Mouse (Mus musculus): ENCODE measurements around the gene Omt2a. TPM values are rescaled to one million over a fixed set of nuclear protein-coding genes. Genes with fewer than 3 reads are reported as not detected.

Gene Omt2a
- not detected in 2 replicates for polyA plus RNA-seq (2012; rRNA removed; ENCODE audit: low replicate concordance)

DNA sequence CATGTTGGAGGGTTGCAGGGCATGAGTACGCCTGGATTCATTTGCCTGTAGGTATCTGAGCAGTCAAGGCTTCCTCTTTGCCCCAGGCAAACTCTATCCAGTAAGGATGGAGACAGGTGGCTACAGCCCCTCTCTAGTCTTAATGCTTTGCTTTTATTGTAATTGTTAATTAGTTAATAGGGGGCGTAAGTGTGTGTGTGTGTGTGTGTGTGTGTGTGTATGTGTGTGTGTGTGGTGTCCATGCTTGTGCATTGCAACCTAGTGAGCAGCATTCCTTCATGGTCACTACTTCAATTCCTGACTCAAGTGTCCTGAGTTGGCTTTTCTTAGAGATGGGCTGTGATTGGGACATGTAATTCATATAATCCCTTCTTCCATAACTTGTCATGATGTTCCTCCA lies at the start of gene Omt2a:
TSS of gene Omt2a (minus strand) at position 101 of the 400 bp plus-strand sequence.

DNA sequence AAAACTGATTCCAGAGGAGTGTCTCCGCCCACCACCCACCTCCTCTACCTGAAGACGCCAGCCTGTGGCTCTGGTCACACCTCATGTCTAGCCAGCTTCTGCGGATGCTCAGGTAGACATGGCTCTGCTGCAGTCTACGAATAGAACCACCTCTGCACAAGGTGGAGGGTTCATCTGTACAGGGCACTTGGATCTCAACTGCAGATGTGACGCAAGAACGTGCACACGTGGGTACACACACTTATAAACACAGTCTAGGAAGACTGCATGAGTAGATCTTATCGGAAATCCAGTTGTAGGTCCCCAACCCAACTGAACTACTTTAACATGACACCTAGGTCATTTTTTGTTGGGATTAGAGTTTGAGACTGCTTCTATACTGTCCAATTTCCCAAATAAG lies 41.0 kb upstream of the Omt2a start, which contains the start of gene Gsta2:
TSS of gene Gsta2 (minus strand) at position 178 of the 400 bp plus-strand sequence.

DNA sequence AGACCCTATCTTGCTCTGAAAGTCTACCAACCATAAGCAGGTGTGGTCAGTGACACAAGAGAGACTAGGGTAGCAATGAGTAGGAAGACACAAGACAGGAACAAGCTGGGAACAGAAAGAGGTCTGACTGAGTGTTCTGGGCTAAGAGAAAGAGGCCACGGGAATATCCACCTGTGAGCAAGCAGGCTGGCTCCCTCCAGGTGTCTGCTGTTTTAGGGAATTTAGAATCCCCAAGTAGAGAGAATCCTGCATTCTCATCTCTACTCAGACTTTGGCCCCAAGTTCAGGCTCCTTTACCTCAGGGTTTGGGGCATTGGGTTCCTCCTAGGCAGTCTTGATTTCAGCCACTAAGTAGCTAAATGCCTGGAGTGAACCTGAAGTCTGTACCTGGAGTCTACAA lies 12.7 kb upstream of the Omt2a start, which contains the start of gene Omt2b:
TSS of gene Omt2b (plus strand) at position 301 of the 400 bp plus-strand sequence.

DNA sequence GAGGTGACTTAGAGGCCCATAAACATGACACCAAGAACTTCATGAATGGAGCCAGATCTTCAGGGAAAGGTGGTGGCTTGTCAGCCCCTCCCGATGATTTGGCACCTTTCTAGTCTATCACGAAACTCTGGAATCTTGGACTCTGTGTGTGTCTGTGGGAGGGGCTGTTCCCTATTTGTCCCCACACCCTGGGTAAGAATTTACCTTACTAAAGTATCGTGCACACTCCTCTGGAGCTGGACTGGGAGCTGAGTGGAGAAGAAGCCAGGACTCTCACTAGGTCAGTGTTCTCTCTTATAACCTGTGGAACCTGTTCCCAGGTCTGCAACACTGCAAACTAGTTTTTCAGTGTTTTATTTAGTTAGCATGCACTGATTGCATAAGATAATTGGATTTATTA lies 24.9 kb downstream of the Omt2a start, which contains the start of gene Gm10639:
TSS of gene Gm10639 (plus strand) at position 201 of the 400 bp plus-strand sequence.

Other genes starting within 250 kb of the Omt2a start
- gene Fbxo9, start 205.7 kb downstream of the Omt2a start, polyA plus RNA-seq (2012; rRNA removed; ENCODE audit: low replicate concordance): 85.0 and 139 TPM in 2 replicates
- gene Ick, start 205.6 kb downstream of the Omt2a start, polyA plus RNA-seq (2012; rRNA removed; ENCODE audit: low replicate concordance): 22.2 and 23.1 TPM in 2 replicates
- 26.6 and 33.8 TPM in 2 replicates for gene Gsta4, start 132.0 kb downstream of the Omt2a start, polyA plus RNA-seq (2012; rRNA removed; ENCODE audit: low replicate concordance)
- gene Gsta1, start 84.1 kb downstream of the Omt2a start, polyA plus RNA-seq (2012; rRNA removed; ENCODE audit: low replicate concordance): not detected in 2 replicates
- not detected in 2 replicates for gene Gm3776, start 57.7 kb downstream of the Omt2a start, polyA plus RNA-seq (2012; rRNA removed; ENCODE audit: low replicate concordance)
- not detected in 2 replicates for gene Gm10639, start 24.9 kb downstream of the Omt2a start, polyA plus RNA-seq (2012; rRNA removed; ENCODE audit: low replicate concordance)
- gene Omt2b, start 12.8 kb upstream of the Omt2a start, polyA plus RNA-seq (2012; rRNA removed; ENCODE audit: low replicate concordance): not detected in 2 replicates
- gene Gsta2, start 41.0 kb upstream of the Omt2a start, polyA plus RNA-seq (2012; rRNA removed; ENCODE audit: low replicate concordance): 0.30 TPM in 1 of 2 replicates, not detected in the other
- gene Dppa5a, start 53.4 kb upstream of the Omt2a start, polyA plus RNA-seq (2012; rRNA removed; ENCODE audit: low replicate concordance): not detected in 2 replicates
- gene Ooep, start 63.9 kb upstream of the Omt2a start, polyA plus RNA-seq (2012; rRNA removed; ENCODE audit: low replicate concordance): 0.17 TPM in 1 of 2 replicates, not detected in the other
- gene Ddx43, start 81.0 kb upstream of the Omt2a start, polyA plus RNA-seq (2012; rRNA removed; ENCODE audit: low replicate concordance): 0.06 TPM in 1 of 2 replicates, not detected in the other
- gene Cgas, start 128.4 kb upstream of the Omt2a start, polyA plus RNA-seq (2012; rRNA removed; ENCODE audit: low replicate concordance): 1.0 and 2.1 TPM in 2 replicates
- 17.0 and 17.4 TPM in 2 replicates for gene Mto1, start 133.4 kb upstream of the Omt2a start, polyA plus RNA-seq (2012; rRNA removed; ENCODE audit: low replicate concordance)
- 0.14 and 0.36 TPM in 2 replicates for gene Gm17324, start 134.0 kb upstream of the Omt2a start, polyA plus RNA-seq (2012; rRNA removed; ENCODE audit: low replicate concordance)
- 3,915 and 6,714 TPM in 2 replicates for gene Eef1a1, start 174.4 kb upstream of the Omt2a start, polyA plus RNA-seq (2012; rRNA removed; ENCODE audit: low replicate concordance)

Measured in subcutaneous adipose tissue, adult 2 months (tissue).